ENCODE assay signal across 8 mouse cellular contexts in the genomic region with DNA sequence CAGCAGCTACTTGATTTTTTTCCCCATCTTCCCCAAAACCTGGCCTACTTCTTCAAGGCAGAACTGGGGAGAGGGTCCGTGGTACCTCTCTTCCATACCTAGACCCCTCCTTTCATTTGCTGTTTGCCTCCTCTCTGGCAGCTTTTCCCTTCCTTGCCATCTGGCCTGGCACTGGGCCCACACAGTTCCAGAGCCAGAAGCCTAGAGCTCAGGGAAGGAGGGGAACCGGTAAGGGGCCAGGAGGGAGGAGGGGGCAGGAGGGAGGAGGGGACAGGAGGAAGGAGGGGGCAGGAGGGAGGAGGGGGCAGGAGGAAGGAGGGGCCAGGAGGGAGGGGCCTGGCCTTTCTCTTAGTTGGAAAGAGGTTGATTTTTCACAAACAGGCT. TPM values are rescaled to one million over a fixed set of nuclear protein-coding genes. Genes with fewer than 3 reads are reported as not detected.
DNase-seq lines count a peak whose midpoint lies in the region; ATAC-seq lines count a peak whose summit lies in the region.

No protein-coding gene starts in this region.

- peaks cover 10% of the 10 kb centered on the region for H3K4me1 ChIP-seq in forebrain, embryonic 12.5 days
- peaks cover 4% of the 10 kb centered on the region; the same call in 1 of the 2 replicates for H3K4me1 ChIP-seq in midbrain, embryonic 15.5 days

- H3K4me3 ChIP-seq in forebrain, embryonic 12.5 days (replicated peaks): no peak overlapping the region
- H3K4me3 ChIP-seq in midbrain, embryonic 15.5 days: no peak overlapping the region

- ATAC-seq in forebrain, embryonic 12.5 days (ENCODE audit: low FRiP score): peak; percentile 78; the same call in 1 of the 2 replicates
- peak; percentile 80 for ATAC-seq in midbrain, embryonic 15.5 days (replicated peaks)

- 38% methylated on average over 1 of the region's 2 CpGs for WGBS in forebrain, embryonic 12.5 days
- WGBS in midbrain, embryonic 15.5 days: 10% methylated on average over 2 of the region's 2 CpGs

- H3K9ac ChIP-seq in forebrain, embryonic 12.5 days: peak overlapping the region; percentile 29
- no peak overlapping the region for H3K9ac ChIP-seq in midbrain, embryonic 15.5 days

- no peaks in the 10 kb centered on the region for H3K9me3 ChIP-seq in forebrain, embryonic 12.5 days
- no peaks in the 10 kb centered on the region for H3K9me3 ChIP-seq in midbrain, embryonic 15.5 days

- H3K36me3 ChIP-seq in forebrain, embryonic 12.5 days (replicated peaks): no peaks in the 10 kb centered on the region
- no peaks in the 10 kb centered on the region for H3K36me3 ChIP-seq in midbrain, embryonic 15.5 days (replicated peaks)

- H3K4me2 ChIP-seq in forebrain, embryonic 12.5 days: no peak overlapping the region
- H3K4me2 ChIP-seq in midbrain, embryonic 15.5 days: no peak overlapping the region

- peak; percentile 36 for DNase-seq in adrenal gland, adult 2 months
- no peak for DNase-seq in adrenal gland, adult 8-10 months
- peak; percentile 84 for DNase-seq in retina, postnatal 1 day
- no peak for DNase-seq in retina, embryonic 14.5 days (ENCODE audit: low spot score)
- peak; percentile 63 to 66 for DNase-seq in layer of hippocampus, postnatal 25 days (ENCODE audit: extremely low spot score in 1 of 2, low spot score in 1 of 2)
- DNase-seq in urinary bladder, postnatal 4 days (ENCODE audit: low spot score in 2 of 2): no peak

- 0 out of 2 replicates have a peak, but pooled peaks cover 3% of the 10 kb centered on the region for H3K27me3 ChIP-seq in forebrain, embryonic 12.5 days
- no peaks in the 10 kb centered on the region for H3K27me3 ChIP-seq in midbrain, embryonic 15.5 days (replicated peaks)

- peak overlapping the region; percentile 90 for H3K27ac ChIP-seq in forebrain, embryonic 12.5 days
- peak overlapping the region; percentile 66 for H3K27ac ChIP-seq in midbrain, embryonic 15.5 days

RNA-seq across cellular contexts. Expression of gene Lpar5, which starts 4.2 kb away (rescaled TPM):
- total RNA-seq in adrenal gland, adult 2 months (2021): under 1 TPM; 0.61 to 0.83 TPM
- polyA plus RNA-seq in adrenal gland, adult 2 months (2012; rRNA removed): 3.1 and 4.3 TPM in 2 replicates
- total RNA-seq in adrenal gland, adult 8-10 months (2022): 1 to 10 TPM in 1 of 4 experiments, under 1 TPM in 3; 0.73 to 1.3 (median 0.83) TPM
- 0.31 TPM in 1 of 2 replicates, not detected in the other for polyA plus RNA-seq in forebrain, embryonic 12.5 days (2016; fragmentation: Nextera tagmentation; extraction: Ambion mirVana)
- total RNA-seq in layer of hippocampus, postnatal 25 days (2021): under 1 TPM; 0.35 to 0.96 TPM
- 0.56 and 0.60 TPM in 2 replicates for polyA plus RNA-seq in midbrain, embryonic 15.5 days (2015; fragmentation: Nextera tagmentation; extraction: Ambion mirVana)

RNA-seq across cellular contexts. Expression of gene Acrbp, which starts 22.4 kb away (rescaled TPM):
- 10 to 100 TPM in 1 of 2 experiments, 1 to 10 TPM in 1; 4.4 to 12.2 TPM for total RNA-seq in adrenal gland, adult 2 months (2021)
- 14.0 and 15.9 TPM in 2 replicates for polyA plus RNA-seq in adrenal gland, adult 2 months (2012; rRNA removed)
- 10 to 100 TPM in 1 of 4 experiments, 1 to 10 TPM in 3; 6.9 to 12.1 (median 9.1) TPM for total RNA-seq in adrenal gland, adult 8-10 months (2022)
- 14.7 and 17.7 TPM in 2 replicates for polyA plus RNA-seq in forebrain, embryonic 12.5 days (2016; fragmentation: Nextera tagmentation; extraction: Ambion mirVana)
- 10 to 100 TPM in 1 of 2 experiments, 1 to 10 TPM in 1; 8.2 to 12.4 TPM for total RNA-seq in layer of hippocampus, postnatal 25 days (2021)
- 18.4 and 19.6 TPM in 2 replicates for polyA plus RNA-seq in midbrain, embryonic 15.5 days (2015; fragmentation: Nextera tagmentation; extraction: Ambion mirVana)

RNA-seq across cellular contexts. Expression of gene Chd4, which starts 23.9 kb away (rescaled TPM):
- total RNA-seq in adrenal gland, adult 2 months (2021): 100 to 1,000 TPM; 139 to 156 TPM
- polyA plus RNA-seq in adrenal gland, adult 2 months (2012; rRNA removed): 54.1 and 58.1 TPM in 2 replicates
- total RNA-seq in adrenal gland, adult 8-10 months (2022): 100 to 1,000 TPM; 140 to 272 (median 202) TPM
- polyA plus RNA-seq in forebrain, embryonic 12.5 days (2016; fragmentation: Nextera tagmentation; extraction: Ambion mirVana): 120 and 124 TPM in 2 replicates
- total RNA-seq in layer of hippocampus, postnatal 25 days (2021): 100 to 1,000 TPM; 153 to 194 TPM
- 105 and 125 TPM in 2 replicates for polyA plus RNA-seq in midbrain, embryonic 15.5 days (2015; fragmentation: Nextera tagmentation; extraction: Ambion mirVana)

RNA-seq across cellular contexts. Expression of gene Ing4, which starts 32.3 kb away (rescaled TPM):
- total RNA-seq in adrenal gland, adult 2 months (2021): 10 to 100 TPM; 51.0 to 60.6 TPM
- polyA plus RNA-seq in adrenal gland, adult 2 months (2012; rRNA removed): 35.5 and 37.4 TPM in 2 replicates
- total RNA-seq in adrenal gland, adult 8-10 months (2022): 10 to 100 TPM; 62.7 to 74.3 (median 72.6) TPM
- polyA plus RNA-seq in forebrain, embryonic 12.5 days (2016; fragmentation: Nextera tagmentation; extraction: Ambion mirVana): 163 and 164 TPM in 2 replicates
- total RNA-seq in layer of hippocampus, postnatal 25 days (2021): 10 to 100 TPM; 61.4 to 61.5 TPM
- polyA plus RNA-seq in midbrain, embryonic 15.5 days (2015; fragmentation: Nextera tagmentation; extraction: Ambion mirVana): 165 and 178 TPM in 2 replicates

RNA-seq across cellular contexts. Expression of gene Nop2, which starts 59.8 kb away (rescaled TPM):
- 10 to 100 TPM; 40.9 to 51.7 TPM for total RNA-seq in adrenal gland, adult 2 months (2021)
- polyA plus RNA-seq in adrenal gland, adult 2 months (2012; rRNA removed): 8.0 and 12.0 TPM in 2 replicates
- 10 to 100 TPM; 41.6 to 48.8 (median 43.4) TPM for total RNA-seq in adrenal gland, adult 8-10 months (2022)
- 62.9 and 63.6 TPM in 2 replicates for polyA plus RNA-seq in forebrain, embryonic 12.5 days (2016; fragmentation: Nextera tagmentation; extraction: Ambion mirVana)
- 10 to 100 TPM; 29.5 TPM for total RNA-seq in layer of hippocampus, postnatal 25 days (2021)
- polyA plus RNA-seq in midbrain, embryonic 15.5 days (2015; fragmentation: Nextera tagmentation; extraction: Ambion mirVana): 48.4 and 49.1 TPM in 2 replicates

Comparison
In these comparisons a context has a peak if more than half of its experiments do, and no peak if none do; other contexts are left out.
1. DNase-seq: peak in adrenal gland, adult 2 months (single experiment), retina, postnatal 1 day (single experiment) and layer of hippocampus, postnatal 25 days (2 of 2); none in adrenal gland, adult 8-10 months (single experiment), retina, embryonic 14.5 days (single experiment) and urinary bladder, postnatal 4 days (0 of 2).